Mouse (Mus musculus): Measurements from ENCODE around the gene Dlx4. TPM values are rescaled to one million over a fixed set of nuclear protein-coding genes. Genes with fewer than 3 reads are reported as not detected.

Dlx4 gene
- total RNA-seq, 2 experiments from 2014 or later: 0.18 TPM; not detected in 1

DNA sequence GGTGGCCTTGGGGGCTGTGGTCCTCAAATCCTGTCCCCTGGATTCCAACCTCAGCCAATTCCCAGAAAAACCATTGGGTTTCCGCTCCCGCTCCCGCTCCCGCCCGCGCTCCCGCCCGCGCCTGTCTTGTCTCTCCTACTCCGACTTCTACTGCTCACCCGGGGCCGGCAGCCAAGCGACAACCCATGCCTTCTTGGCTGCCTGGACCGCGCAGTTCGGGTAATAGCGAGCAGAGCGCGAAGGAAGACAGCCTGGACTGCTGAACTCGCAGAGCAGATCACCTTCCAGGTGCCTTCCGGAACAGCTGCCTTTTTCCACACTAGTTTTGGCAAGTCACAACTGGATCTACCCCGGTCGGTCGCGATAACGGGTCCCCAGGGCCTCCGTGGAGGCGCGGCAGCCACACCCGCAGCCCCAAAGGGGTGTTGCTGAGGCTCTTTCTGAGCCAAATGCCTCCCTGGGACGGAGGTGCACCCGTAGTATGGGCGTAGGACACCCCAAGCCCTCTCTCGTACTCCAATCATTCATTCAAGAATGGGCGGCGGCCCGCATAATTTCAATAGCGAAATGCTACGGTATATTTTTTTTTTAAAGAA is 3.0 kb downstream of the Dlx4 start:
- DNase-seq: peak; percentile 52

DNA sequence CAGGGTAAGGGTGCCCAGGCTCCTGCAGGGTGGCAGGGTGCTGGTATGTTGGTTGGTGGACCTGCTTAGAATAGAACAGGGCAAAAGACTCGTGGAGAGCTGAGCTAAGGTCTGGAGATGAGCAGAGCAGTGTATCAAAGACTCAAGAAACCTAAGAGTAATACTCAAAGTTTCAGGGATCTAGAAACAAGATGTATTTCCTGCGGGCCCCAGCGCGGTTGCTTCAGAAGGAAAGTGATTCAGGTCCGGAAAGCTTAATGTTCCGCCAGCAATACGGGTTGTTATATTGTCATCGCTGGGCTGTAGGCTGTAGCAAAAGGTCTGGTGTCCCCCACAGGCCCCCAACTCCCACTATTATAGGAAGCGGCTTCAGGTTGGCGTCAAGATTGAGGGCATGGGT is 3.8 kb downstream of the Dlx4 start:
- no peak for DNase-seq

- no peak for DNase-seq
Observed at GRCm38 (mm10) chr11:95139871-95140270, 6.2 kb downstream of the Dlx4 start.

DNA sequence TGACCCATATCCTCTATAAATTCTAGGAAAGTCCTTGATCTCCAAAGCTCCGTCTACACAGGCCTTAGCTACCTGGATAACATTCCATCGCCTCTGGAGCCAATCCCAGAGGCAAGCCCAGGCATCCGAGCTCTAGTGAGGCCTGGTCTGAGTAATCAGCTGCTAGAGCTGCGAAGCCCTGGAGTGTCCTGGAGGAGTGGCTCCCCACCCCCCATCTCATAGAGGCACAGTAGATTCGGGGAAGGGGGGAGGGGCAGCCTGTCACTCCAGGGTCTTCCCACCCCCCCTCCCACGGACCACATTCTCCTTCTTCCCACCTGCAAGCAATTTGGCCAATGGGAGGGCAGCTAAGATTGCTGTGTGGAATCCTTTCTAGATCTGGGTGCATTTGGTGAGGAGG is 8.8 kb downstream of the Dlx4 start:
- DNase-seq: no peak

DNA sequence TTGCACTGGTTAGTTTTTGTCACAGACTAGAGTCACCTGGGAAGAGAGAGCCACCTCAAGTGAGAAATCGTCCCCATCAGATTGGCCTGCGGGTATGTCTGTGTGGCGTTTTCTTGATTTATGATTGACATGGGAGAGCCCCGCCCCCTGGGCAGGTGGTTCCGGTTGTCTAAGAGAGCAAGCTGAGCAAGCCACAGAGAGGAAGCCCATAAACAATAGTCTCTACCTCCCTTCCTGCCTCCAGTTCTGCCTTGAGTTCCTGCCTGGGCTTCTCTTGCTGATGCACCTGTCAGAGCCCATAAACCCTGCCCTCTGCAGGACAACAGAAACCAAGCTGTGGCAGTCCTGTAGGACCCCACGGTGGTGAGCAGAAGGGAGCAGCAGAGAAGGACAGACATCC is 12.7 kb downstream of the Dlx4 start:
- DNase-seq: no peak

DNA sequence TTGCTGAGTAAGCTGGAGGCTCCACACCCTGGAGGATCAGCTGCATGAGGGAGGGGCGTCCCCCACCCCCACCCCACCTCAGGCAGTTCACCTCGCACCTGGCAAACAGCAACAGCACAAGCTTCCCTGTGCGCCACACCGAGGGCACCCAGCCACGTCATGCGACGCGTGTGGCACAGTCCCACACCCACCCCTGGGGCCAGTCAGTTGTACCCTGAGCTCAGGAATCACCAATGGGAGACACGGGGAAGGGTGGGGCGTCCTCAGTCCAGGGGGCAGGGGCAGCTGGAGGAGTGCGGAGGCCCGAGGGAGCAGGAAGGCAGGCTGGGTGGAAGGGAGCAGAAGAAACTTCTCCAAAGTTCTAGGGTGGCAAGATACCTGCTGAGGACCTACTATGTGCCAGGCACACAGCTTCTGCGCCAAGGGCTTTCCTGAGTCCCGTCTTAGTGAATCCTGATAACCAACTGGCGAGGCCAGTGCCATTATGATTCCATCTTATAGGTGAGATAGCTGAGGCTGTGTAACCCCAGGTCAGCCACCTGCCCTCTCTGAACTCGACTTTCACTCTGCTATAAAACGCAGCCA is 15.3 kb downstream of the Dlx4 start:
- DNase-seq: no peak

DNA sequence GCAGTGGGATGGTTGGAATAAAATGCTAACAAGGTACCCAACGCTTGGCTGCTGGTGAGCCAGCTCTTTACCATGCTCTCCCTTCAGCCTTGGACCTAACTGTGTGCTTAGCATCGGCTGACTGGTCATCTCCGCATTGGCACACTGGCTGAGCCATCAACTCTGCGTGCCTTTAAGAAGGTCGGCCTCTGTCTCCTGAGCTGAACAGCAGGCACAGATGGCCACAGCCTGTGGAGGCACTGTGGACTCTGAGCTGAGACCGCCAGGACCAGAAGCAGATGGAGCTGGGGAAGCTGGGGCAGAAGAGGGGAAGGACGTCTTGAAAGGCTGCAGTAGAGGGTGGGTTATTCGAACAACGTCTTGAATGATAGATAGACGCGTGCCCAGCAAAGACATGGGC is 17.7 kb downstream of the Dlx4 start:
- DNase-seq: no peak

- DNase-seq: no peak
Observed at GRCm38 (mm10) chr11:95126272-95127245, 19.5 kb downstream of the Dlx4 start.

- DNase-seq: no peak
Observed at GRCm38 (mm10) chr11:95125366-95125948, 20.6 kb downstream of the Dlx4 start.

DNA sequence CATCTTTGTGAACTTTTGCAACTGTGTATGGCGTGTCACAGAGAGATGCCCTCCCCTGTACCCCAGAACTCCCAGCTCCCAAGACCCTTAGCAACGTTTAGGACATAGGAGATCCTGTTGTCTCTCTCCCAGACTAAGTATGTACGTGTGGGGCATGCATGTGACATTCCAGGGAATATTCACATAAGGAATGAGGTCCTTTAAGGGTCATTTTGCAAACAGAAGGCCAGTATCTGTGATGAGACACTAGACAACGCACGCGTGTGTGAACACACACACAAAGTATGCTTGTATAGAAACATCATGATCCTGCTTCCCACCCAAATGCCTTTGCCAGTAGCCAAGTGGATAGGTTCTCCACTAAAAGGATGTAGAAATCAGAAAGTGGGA is 24.0 kb downstream of the Dlx4 start:
- no peak for DNase-seq

DNA sequence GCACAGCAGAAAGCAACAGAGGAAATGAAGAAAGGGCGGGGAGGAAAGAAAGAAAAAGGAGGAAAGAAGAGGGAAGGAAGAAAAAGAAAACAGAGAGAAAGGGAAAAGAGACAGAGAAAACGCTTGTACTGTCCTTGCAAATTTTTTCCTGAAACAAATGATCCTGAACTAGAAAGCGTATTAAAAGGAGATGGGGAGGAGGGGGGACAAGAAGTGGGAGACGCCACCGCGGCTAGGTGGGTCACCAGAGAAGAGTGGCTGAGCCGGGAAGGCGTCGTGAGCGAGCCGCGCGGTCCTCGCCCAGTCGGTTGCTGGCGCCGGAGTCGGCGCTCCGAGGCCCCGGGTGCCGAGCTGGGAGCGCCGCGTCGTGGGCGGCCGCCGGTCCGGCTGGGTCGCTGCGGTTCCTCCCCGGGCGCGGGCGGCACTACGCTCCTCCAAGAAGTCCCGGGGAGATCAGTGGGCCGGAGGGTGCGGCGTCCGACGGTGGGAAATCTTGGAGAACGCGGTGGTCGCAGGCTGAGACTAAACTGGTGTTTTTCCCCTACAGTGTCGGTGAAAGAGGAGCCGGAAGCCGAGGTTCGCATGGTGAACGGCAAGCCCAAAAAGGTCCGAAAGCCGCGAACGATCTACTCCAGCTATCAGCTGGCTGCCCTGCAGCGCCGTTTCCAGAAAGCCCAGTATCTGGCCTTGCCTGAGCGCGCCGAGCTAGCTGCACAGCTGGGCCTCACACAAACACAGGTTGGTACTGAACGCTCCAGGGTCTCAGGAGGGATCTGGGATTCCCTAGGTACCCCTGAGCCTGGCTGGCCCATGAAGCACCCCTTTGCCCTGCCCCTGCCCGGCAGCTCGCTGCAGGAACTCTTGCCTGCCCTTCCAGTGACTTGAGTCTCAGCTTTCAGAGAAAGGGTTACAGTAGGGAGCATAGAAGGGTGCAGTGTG is 24.6 kb downstream of the Dlx4 start:
- peak; percentile 48 for DNase-seq

- no peak for DNase-seq
Observed at GRCm38 (mm10) chr11:95120633-95121020, 25.4 kb downstream of the Dlx4 start.

DNA sequence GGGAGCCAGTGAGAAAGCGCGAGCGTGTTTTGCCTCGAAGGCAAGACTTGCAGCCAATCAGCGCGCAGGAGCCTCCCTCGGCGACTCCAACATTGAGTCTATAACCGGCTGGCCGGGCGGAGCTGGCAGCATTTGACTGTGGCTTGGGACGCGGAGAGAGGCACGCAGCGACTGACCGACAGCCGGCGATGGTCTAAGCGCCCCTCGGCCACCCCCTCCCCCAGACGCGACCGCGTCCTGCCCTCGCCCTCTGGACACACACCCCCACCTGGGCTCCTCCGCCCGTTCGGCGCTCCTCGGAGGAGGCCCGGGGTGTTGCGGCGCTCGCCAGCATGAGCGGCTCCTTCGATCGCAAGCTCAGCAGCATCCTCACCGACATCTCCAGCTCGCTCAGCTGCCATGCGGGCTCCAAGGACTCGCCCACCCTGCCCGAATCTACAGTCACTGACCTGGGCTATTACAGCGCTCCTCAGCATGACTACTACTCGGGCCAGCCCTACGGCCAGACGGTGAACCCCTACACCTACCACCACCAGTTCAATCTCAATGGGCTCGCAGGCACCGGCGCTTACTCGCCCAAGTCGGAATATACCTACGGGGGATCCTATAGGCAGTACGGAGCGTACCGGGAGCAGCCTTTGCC is 26.0 kb downstream of the Dlx4 start, which contains the start of gene Dlx3:
Dlx3 (plus strand) TSS at position 130 of the 643 bp plus-strand sequence.
- peak; percentile 52 for DNase-seq

DNA sequence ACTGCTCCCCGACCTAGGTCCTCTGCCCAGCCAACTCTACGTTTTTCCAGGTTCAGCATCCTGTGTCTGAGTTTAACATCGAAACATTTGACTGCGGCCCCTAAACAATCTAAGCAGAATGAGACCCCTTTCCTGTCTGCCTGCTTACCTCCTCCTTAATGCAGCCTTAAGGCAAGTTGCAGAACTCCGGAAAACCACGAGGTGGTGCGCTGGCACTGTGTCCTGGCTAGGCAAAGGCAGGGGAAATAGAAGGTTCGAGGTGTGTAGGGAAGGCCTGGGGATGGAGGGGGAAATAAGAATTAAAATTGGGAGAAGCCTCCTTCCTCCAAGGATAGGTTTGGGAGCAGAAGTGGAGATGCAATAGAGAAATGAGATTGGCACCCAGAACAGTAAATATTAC is 27.6 kb downstream of the Dlx4 start:
- DNase-seq: peak; percentile 87

DNA sequence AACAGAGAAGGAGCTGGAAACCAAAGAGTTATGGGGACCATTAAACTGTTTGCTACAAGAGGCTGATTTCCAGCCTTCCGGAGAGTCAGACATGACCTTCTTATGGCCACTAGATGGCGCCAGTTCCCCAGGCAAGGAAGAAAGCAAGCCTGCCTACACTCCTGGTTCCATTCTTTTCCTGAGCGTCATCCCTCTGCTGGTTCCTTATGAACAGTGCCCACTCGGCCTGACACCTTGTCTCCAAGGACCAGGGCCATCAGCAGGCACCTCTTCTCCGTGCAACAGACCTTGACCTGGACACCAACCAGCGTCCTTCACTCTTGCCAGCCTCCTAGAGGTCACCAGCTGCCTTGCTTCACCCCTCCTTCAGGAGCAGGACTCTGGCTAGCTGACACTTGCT is 29.0 kb downstream of the Dlx4 start:
- DNase-seq: peak; percentile 81

DNA sequence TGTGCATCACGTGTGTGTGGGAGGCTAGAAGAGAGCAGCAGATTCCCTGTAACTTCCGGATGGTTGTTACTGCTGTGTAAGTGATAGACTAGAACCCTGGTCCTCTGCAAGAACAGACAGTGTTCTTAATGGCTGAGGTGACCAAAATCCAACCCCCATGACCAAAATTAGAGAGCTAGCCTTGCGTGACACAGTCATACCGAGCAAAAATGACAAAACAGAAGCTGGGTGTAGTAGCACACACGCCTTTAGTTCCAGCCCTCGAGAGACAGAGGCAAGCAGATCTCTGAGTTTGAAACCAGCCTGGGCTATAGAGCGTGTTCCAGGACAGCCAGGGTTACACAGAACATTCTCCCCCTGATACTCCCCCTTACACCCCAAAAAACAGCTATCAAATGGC is 36.0 kb downstream of the Dlx4 start:
- no peak for DNase-seq

- no peak for DNase-seq
Observed at GRCm38 (mm10) chr11:95109000-95109399, 37.1 kb downstream of the Dlx4 start.

DNA sequence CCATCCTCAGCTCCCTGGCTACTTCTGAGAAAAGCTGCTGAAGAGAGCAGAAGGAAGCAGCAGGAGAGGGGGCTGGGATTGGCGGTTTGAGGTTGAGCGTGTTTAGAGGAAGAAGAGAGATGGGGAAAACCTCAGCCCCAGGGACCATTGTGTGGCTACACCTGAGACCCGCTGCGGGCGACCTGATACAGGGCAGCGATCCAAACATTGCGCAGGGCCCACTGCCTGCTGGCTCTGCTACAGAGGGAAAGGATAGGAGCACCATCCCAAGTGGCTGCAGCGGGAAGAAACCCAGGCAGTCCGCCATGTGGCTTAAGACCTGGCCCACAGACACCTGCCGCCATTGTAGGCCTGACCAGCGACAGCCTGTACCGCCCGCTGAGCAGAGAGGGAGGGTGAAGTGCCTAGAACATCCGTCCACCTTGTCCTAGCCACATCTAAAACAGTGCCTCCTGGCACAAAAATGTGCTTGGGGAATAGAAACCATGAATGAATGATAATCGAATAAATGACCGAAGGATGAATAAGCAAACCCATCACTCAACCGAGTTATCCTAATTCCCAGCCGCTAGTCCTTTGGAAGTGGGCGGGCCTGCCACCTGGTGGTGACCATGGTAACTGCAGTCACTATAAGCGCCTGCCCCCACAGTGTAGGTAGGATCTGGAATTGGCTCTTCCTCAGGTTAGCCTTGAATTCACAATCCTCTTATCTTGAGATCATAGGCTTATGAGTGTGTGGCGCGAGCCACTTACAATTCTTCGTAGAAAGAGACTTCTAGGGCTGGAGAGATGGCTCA is 39.4 kb downstream of the Dlx4 start:
- peak; percentile 92 for DNase-seq

GRCm38 (mm10) chr11:95105274-95105874 is 40.7 kb downstream of the Dlx4 start:
- DNase-seq: peak; percentile 48

DNA sequence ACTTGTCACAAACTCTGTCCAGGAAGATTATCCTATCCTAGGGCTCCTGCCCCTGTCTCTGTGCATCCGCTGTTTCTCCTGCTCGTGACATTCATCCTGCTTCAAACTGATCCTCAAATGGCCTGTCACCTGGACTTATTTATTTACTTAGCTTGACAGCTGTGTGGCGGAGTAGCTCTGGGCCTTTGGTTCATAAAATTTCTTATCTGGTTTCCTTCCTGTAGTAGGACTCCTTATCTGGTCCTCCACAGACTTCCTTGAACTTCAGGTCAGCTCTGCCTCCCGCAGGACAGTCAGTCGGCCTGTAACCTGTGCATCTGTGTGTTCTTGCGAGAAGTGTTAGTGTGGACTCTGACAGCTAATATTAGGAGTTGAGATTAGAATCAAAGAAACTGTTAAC is 41.8 kb downstream of the Dlx4 start:
- no peak for DNase-seq
